ENCODE assay signal across 28 mouse cellular contexts in genomic region chr4:126743713-126744112, GRCm38 (mm10). TPM values are rescaled to one million over a fixed set of nuclear protein-coding genes. Genes with fewer than 3 reads are reported as not detected.
DNase-seq lines count a peak whose midpoint lies in the region; ATAC-seq and TF ChIP-seq lines count a peak whose summit lies in the region.
"Had no signal": no experiment of that assay in that cellular context is flagged by ENCODE, and none has a peak within 500 bp of the region (broad histone marks: within the 10 kb centered on the region; RNA-seq: fewer than 3 reads in every experiment).

No protein-coding gene starts in this region.

- H3K36me3 ChIP-seq in midbrain, embryonic 10.5 days: peaks cover 47% of the 10 kb centered on the region
- peaks cover 43% of the 10 kb centered on the region for H3K36me3 ChIP-seq in midbrain, postnatal 0 days (ENCODE audit: insufficient read depth, low read length)
- H3K36me3 ChIP-seq in limb, embryonic 12.5 days: peaks cover 44% of the 10 kb centered on the region

- H3K27ac ChIP-seq in midbrain, embryonic 10.5 days (replicated peaks): no peak overlapping the region
- no peak overlapping the region for H3K27ac ChIP-seq in midbrain, postnatal 0 days (ENCODE audit: low read depth, low read length)
- no peak overlapping the region for H3K27ac ChIP-seq in limb, embryonic 12.5 days
- H3K27ac ChIP-seq: forebrain, embryonic 10.5 days; gastrocnemius, adult 2 months; hindbrain, embryonic 15.5 days had no signal

- peaks cover 76% of the 10 kb centered on the region for H3K27me3 ChIP-seq in midbrain, embryonic 10.5 days (ENCODE audit: low read depth, poor library complexity, severe bottlenecking)
- H3K27me3 ChIP-seq in midbrain, postnatal 0 days (ENCODE audit: insufficient read depth, low read length): peaks cover 20% of the 10 kb centered on the region; the same call in 1 of the 2 replicates
- peaks cover 20% of the 10 kb centered on the region for H3K27me3 ChIP-seq in limb, embryonic 12.5 days
- H3K27me3 ChIP-seq: CH12.LX had no signal

- TF ChIP-seq CTCF in midbrain, postnatal 0 days (IDR thresholded peaks at IDR 0.05): no peak

- ATAC-seq in midbrain, postnatal 0 days (ENCODE audit: low FRiP score): no peak
- ATAC-seq in limb, embryonic 12.5 days (ENCODE audit: insufficient number of reproducible peaks, insufficient read depth, low FRiP score, low TSS enrichment, low read depth): no peak
- ATAC-seq: activated CD4-positive, CD25-positive, alpha-beta regulatory T cell, adult 4 months; midbrain, embryonic 16.5 days had no signal

- peaks cover 34% of the 10 kb centered on the region for H3K4me1 ChIP-seq in midbrain, embryonic 10.5 days
- H3K4me1 ChIP-seq in midbrain, postnatal 0 days (ENCODE audit: insufficient read depth, low read length): no peaks in the 10 kb centered on the region
- H3K4me1 ChIP-seq in limb, embryonic 12.5 days (replicated peaks): peaks cover 23% of the 10 kb centered on the region

- WGBS in midbrain, embryonic 10.5 days: 3% methylated on average over 11 of the region's 11 CpGs
- WGBS in midbrain, postnatal 0 days: 15% methylated on average over 11 of the region's 11 CpGs
- WGBS in limb, embryonic 12.5 days: 5% methylated on average over 11 of the region's 11 CpGs

- H3K4me2 ChIP-seq in midbrain, postnatal 0 days (ENCODE audit: low read depth, low read length, poor library complexity, severe bottlenecking): no peak overlapping the region
- no peak overlapping the region for H3K4me2 ChIP-seq in limb, embryonic 12.5 days
- H3K4me2 ChIP-seq: heart, embryonic 12.5 days; hindbrain, embryonic 15.5 days; liver, embryonic 11.5 days had no signal

- H3K4me3 ChIP-seq in midbrain, embryonic 10.5 days: no peak overlapping the region
- no peak overlapping the region for H3K4me3 ChIP-seq in midbrain, postnatal 0 days (ENCODE audit: low read depth, low read length)
- no peak overlapping the region for H3K4me3 ChIP-seq in limb, embryonic 12.5 days (replicated peaks)
- H3K4me3 ChIP-seq: forebrain, embryonic 10.5 days; gastrocnemius, adult 2 months; heart, embryonic 12.5 days; hindbrain, embryonic 15.5 days had no signal

- H3K9me3 ChIP-seq in midbrain, embryonic 10.5 days (replicated peaks): no peaks in the 10 kb centered on the region
- H3K9me3 ChIP-seq in midbrain, postnatal 0 days (ENCODE audit: low read length): no peaks in the 10 kb centered on the region
- H3K9me3 ChIP-seq in limb, embryonic 12.5 days: no peaks in the 10 kb centered on the region
- H3K9me3 ChIP-seq: forebrain, embryonic 10.5 days; heart, embryonic 12.5 days; hindbrain, embryonic 15.5 days had no signal

- DNase-seq in cerebellum, postnatal 25 days: peak; percentile 20 to 30
- DNase-seq in cerebellum, adult 8-10 months: no peak
- peak; percentile 45 for DNase-seq in midbrain, embryonic 10.5 days (ENCODE audit: low spot score)
- no peak for DNase-seq in midbrain, postnatal 0 days (ENCODE audit: low spot score)
- DNase-seq in ZHBTc4 (ENCODE audit: low read depth, low spot score): peak; percentile 66
- no peak for DNase-seq in urinary bladder, postnatal 4 days (ENCODE audit: low spot score in 2 of 2)
- DNase-seq: adrenal gland, postnatal 10 days; gastrocnemius, adult 2 months; kidney, adult 2 months; kidney, postnatal 10 days; lung, adult 18-20 months; lung, postnatal 14 days; right cerebral cortex, adult 18-20 months; thymus, postnatal 25 days had no signal

- H3K9ac ChIP-seq in midbrain, postnatal 0 days (replicated peaks; ENCODE audit: low read length, poor library complexity, severe bottlenecking): no peak overlapping the region
- H3K9ac ChIP-seq in limb, embryonic 12.5 days (replicated peaks): 0 out of 2 replicates have a peak overlapping the region, but pooled peaks have one; percentile 18
- H3K9ac ChIP-seq: heart, embryonic 12.5 days; hindbrain, embryonic 15.5 days had no signal

RNA-seq across cellular contexts. Expression of gene Tfap2e, which starts 7.7 kb away (rescaled TPM):
- 0.25 and 0.65 TPM in 2 replicates for polyA plus RNA-seq in midbrain, embryonic 10.5 days (2016; fragmentation: Nextera tagmentation; extraction: Ambion mirVana)
- total RNA-seq in midbrain, postnatal 0 days (2014; rRNA removed): 0.14 TPM in 1 of 2 replicates, not detected in the other
- 0.15 and 0.31 TPM in 2 replicates for polyA plus RNA-seq in midbrain, postnatal 0 days (2015; fragmentation: Nextera tagmentation; extraction: Ambion mirVana)
- not detected in 2 replicates for polyA plus RNA-seq in limb, embryonic 12.5 days (2016; fragmentation: Nextera tagmentation; extraction: Ambion mirVana)
- total RNA-seq: adrenal gland, postnatal 10 days; CH12.LX; common myeloid progenitor, adult 5-6 weeks; gastrocnemius, adult 2 months; heart, postnatal 25 days; left cerebral cortex, adult 18-20 months; left cerebral cortex, postnatal 36 days; megakaryocyte, adult 5-6 weeks had no signal
- polyA plus RNA-seq: activated CD4-positive, CD25-positive, alpha-beta regulatory T cell, adult 4 months; gonadal fat pad, adult 2 months; heart, embryonic 12.5 days; kidney, adult 2 months; liver, embryonic 11.5 days had no signal

RNA-seq across cellular contexts. Expression of gene Ncdn, which starts 9.5 kb away (rescaled TPM):
- 33.5 and 38.1 TPM in 2 replicates for polyA plus RNA-seq in midbrain, embryonic 10.5 days (2016; fragmentation: Nextera tagmentation; extraction: Ambion mirVana)
- 322 and 393 TPM in 2 replicates for total RNA-seq in midbrain, postnatal 0 days (2014; rRNA removed)
- 186 and 194 TPM in 2 replicates for polyA plus RNA-seq in midbrain, postnatal 0 days (2015; fragmentation: Nextera tagmentation; extraction: Ambion mirVana)
- 33.5 and 35.8 TPM in 2 replicates for polyA plus RNA-seq in limb, embryonic 12.5 days (2016; fragmentation: Nextera tagmentation; extraction: Ambion mirVana)

RNA-seq across cellular contexts. Expression of gene AU040320, which starts 9.6 kb away (rescaled TPM):
- 24.4 and 27.8 TPM in 2 replicates for polyA plus RNA-seq in midbrain, embryonic 10.5 days (2016; fragmentation: Nextera tagmentation; extraction: Ambion mirVana)
- 35.5 and 38.0 TPM in 2 replicates for total RNA-seq in midbrain, postnatal 0 days (2014; rRNA removed)
- 37.2 and 40.1 TPM in 2 replicates for polyA plus RNA-seq in midbrain, postnatal 0 days (2015; fragmentation: Nextera tagmentation; extraction: Ambion mirVana)
- 15.7 and 17.4 TPM in 2 replicates for polyA plus RNA-seq in limb, embryonic 12.5 days (2016; fragmentation: Nextera tagmentation; extraction: Ambion mirVana)

Comparison
In these comparisons a context has a peak if more than half of its experiments do, and no peak if none do; other contexts are left out.
1. DNase-seq: peak in cerebellum, postnatal 25 days (2 of 2), midbrain, embryonic 10.5 days (single experiment) and ZHBTc4 (single experiment); none in cerebellum, adult 8-10 months (single experiment), midbrain, postnatal 0 days (single experiment) and urinary bladder, postnatal 4 days (0 of 2).